In genomic region chr1:164159781-164160180, GRCm38 (mm10) we compare ENCODE assay signal across 21 mouse cellular contexts. TPM values are rescaled to one million over a fixed set of nuclear protein-coding genes. Genes with fewer than 3 reads are reported as not detected.
"Had no signal": no experiment of that assay in that cellular context is flagged by ENCODE, and none has a peak within 500 bp of the region (broad histone marks: within the 10 kb centered on the region; RNA-seq: fewer than 3 reads in every experiment).

No protein-coding gene starts in this region.

- H3K4me3 ChIP-seq: limb, embryonic 12.5 days; midbrain, embryonic 12.5 days; neural tube, embryonic 13.5 days; stomach, embryonic 15.5 days had no signal

- H3K36me3 ChIP-seq: limb, embryonic 12.5 days; midbrain, embryonic 12.5 days; neural tube, embryonic 13.5 days; stomach, embryonic 15.5 days had no signal

- DNase-seq: kidney, adult 9 months; kidney, postnatal 36 days; layer of hippocampus, adult 9-11 months; layer of hippocampus, postnatal 36 days; liver; lung, adult 2 months; lung, postnatal 4 days; retina, postnatal 1 day; right cerebral cortex, postnatal 4 days; thymus, adult 2 months; thymus, postnatal 25 days had no signal

- H3K9ac ChIP-seq: limb, embryonic 12.5 days; liver, embryonic 14.5 days; midbrain, embryonic 12.5 days; neural tube, embryonic 13.5 days; stomach, embryonic 15.5 days had no signal

- H3K4me1 ChIP-seq: midbrain, embryonic 12.5 days; neural tube, embryonic 13.5 days; stomach, embryonic 15.5 days had no signal

- H3K4me2 ChIP-seq: limb, embryonic 12.5 days; midbrain, embryonic 12.5 days; neural tube, embryonic 13.5 days; stomach, embryonic 15.5 days had no signal

- H3K27ac ChIP-seq: kidney, postnatal 0 days; limb, embryonic 12.5 days; liver, embryonic 14.5 days; midbrain, embryonic 12.5 days; neural tube, embryonic 13.5 days; stomach, embryonic 15.5 days had no signal

- H3K27me3 ChIP-seq: limb, embryonic 12.5 days; midbrain, embryonic 12.5 days; neural tube, embryonic 13.5 days; stomach, embryonic 15.5 days had no signal

- H3K9me3 ChIP-seq: limb, embryonic 12.5 days; midbrain, embryonic 12.5 days; neural tube, embryonic 13.5 days; stomach, embryonic 15.5 days had no signal

- ATAC-seq: lung, postnatal 0 days; midbrain, embryonic 16.5 days had no signal

RNA-seq across cellular contexts. Expression of gene Selp, which starts 44.7 kb away (rescaled TPM):
- total RNA-seq: layer of hippocampus, adult 18-20 months; left cerebral cortex, postnatal 36 days had no signal
- polyA plus RNA-seq: limb, embryonic 12.5 days; midbrain, embryonic 12.5 days; midbrain, embryonic 16.5 days; neural tube, embryonic 13.5 days had no signal
